Mouse (Mus musculus): ENCODE results near the gene Trim5. TPM values are rescaled to one million over a fixed set of nuclear protein-coding genes. Genes with fewer than 3 reads are reported as not detected.
"Not testable (repeated sequence)": the region's sequence is repeated elsewhere in the genome, so short reads cannot be mapped to it uniquely, and the experiment has no call there.

The Trim5 gene
- polyA plus RNA-seq, 1 experiment from 2014 or later = 0.43 TPM

GRCm38 (mm10) chr7:104291638-104292400, 3.9 kb upstream of the Trim5 start:
- H3K9ac ChIP-seq (ENCODE audit: low read depth, low read length) = no peak overlapping the region
- H3K27me3 ChIP-seq (ENCODE audit: insufficient read depth, low read length) = no peaks in the 10 kb centered on the region
- ATAC-seq (replicated peaks; ENCODE audit: low FRiP score, low read depth) (no peak), DNase-seq (ENCODE audit: low spot score) (no peak)
- H3K4me1 ChIP-seq (replicated peaks; ENCODE audit: insufficient read depth, low read length) = no peaks in the 10 kb centered on the region
- no peak overlapping the region for H3K4me2 ChIP-seq (ENCODE audit: low read length)
- 76% methylated on average over 5 of the region's 5 CpGs for WGBS
- H3K27ac ChIP-seq = no peak overlapping the region
- H3K9me3 ChIP-seq (replicated peaks; ENCODE audit: low read length) = no peaks in the 10 kb centered on the region
- H3K4me3 ChIP-seq (replicated peaks; ENCODE audit: low read depth, low read length) = no peak overlapping the region
- no peaks in the 10 kb centered on the region for H3K36me3 ChIP-seq (ENCODE audit: insufficient read depth, low read length)
- TF ChIP-seq CTCF (IDR thresholded peaks at IDR 0.05; ENCODE audit: low read depth) = no peak

GRCm38 (mm10) chr7:104290641-104291040, 2.7 kb upstream of the Trim5 start:
- Histone ChIP-seq H3K27ac (no peak overlapping the region), H3K27me3 (ENCODE audit: insufficient read depth, low read length) (no peaks in the 10 kb centered on the region), H3K4me3 (replicated peaks; ENCODE audit: low read depth, low read length) (no peak overlapping the region), H3K9ac (ENCODE audit: low read depth, low read length) (no peak overlapping the region), H3K4me2 (ENCODE audit: low read length) (no peak overlapping the region), H3K9me3 (replicated peaks; ENCODE audit: low read length) (no peaks in the 10 kb centered on the region), H3K4me1 (replicated peaks; ENCODE audit: insufficient read depth, low read length) (no peaks in the 10 kb centered on the region), H3K36me3 (ENCODE audit: insufficient read depth, low read length) (no peaks in the 10 kb centered on the region)
- 96% methylated on average over 1 of the region's 1 CpGs for WGBS
- ATAC-seq (replicated peaks; ENCODE audit: low FRiP score, low read depth) = no peak
- TF ChIP-seq CTCF (IDR thresholded peaks at IDR 0.05; ENCODE audit: low read depth) = no peak
- no peak for DNase-seq (ENCODE audit: low spot score)

GRCm38 (mm10) chr7:104279361-104279760, 8.5 kb downstream of the Trim5 start:
- H3K9me3 ChIP-seq (replicated peaks; ENCODE audit: low read length); H3K4me3 ChIP-seq (replicated peaks; ENCODE audit: low read depth, low read length); H3K27ac ChIP-seq; H3K9ac ChIP-seq (ENCODE audit: low read depth, low read length); H3K4me1 ChIP-seq (replicated peaks; ENCODE audit: insufficient read depth, low read length); H3K36me3 ChIP-seq (ENCODE audit: insufficient read depth, low read length); H3K4me2 ChIP-seq (ENCODE audit: low read length); DNase-seq (ENCODE audit: low spot score); ATAC-seq (replicated peaks; ENCODE audit: low FRiP score, low read depth); H3K27me3 ChIP-seq (ENCODE audit: insufficient read depth, low read length): not testable (repeated sequence)
- 65% methylated on average over 3 of the region's 3 CpGs for WGBS

GRCm38 (mm10) chr7:104265335-104265734, 22.6 kb downstream of the Trim5 start:
- not testable (repeated sequence) for ATAC-seq (replicated peaks; ENCODE audit: low FRiP score, low read depth); H3K4me2 ChIP-seq (ENCODE audit: low read length); H3K27me3 ChIP-seq (ENCODE audit: insufficient read depth, low read length); DNase-seq (ENCODE audit: low spot score); H3K36me3 ChIP-seq (ENCODE audit: insufficient read depth, low read length); H3K4me1 ChIP-seq (replicated peaks; ENCODE audit: insufficient read depth, low read length); H3K9me3 ChIP-seq (replicated peaks; ENCODE audit: low read length); H3K9ac ChIP-seq (ENCODE audit: low read depth, low read length); H3K27ac ChIP-seq; H3K4me3 ChIP-seq (replicated peaks; ENCODE audit: low read depth, low read length)
- 89% methylated on average over 1 of the region's 5 CpGs for WGBS

GRCm38 (mm10) chr7:104260380-104260779, 27.5 kb downstream of the Trim5 start:
- ATAC-seq (replicated peaks; ENCODE audit: low FRiP score, low read depth); H3K27me3 ChIP-seq (ENCODE audit: insufficient read depth, low read length); H3K36me3 ChIP-seq (ENCODE audit: insufficient read depth, low read length); DNase-seq (ENCODE audit: low spot score); H3K9ac ChIP-seq (ENCODE audit: low read depth, low read length); H3K9me3 ChIP-seq (replicated peaks; ENCODE audit: low read length); H3K4me3 ChIP-seq (replicated peaks; ENCODE audit: low read depth, low read length); H3K27ac ChIP-seq; H3K4me1 ChIP-seq (replicated peaks; ENCODE audit: insufficient read depth, low read length); H3K4me2 ChIP-seq (ENCODE audit: low read length): not testable (repeated sequence)
- WGBS = 86% methylated on average over 4 of the region's 4 CpGs

GRCm38 (mm10) chr7:104244287-104245181, 43.4 kb downstream of the Trim5 start, which contains the start of gene Trim34a:
Gene Trim34a (plus strand): TSS chr7:104244457.
- H3K9me3 ChIP-seq (replicated peaks; ENCODE audit: low read length) = no peaks in the 10 kb centered on the region
- DNase-seq (ENCODE audit: low spot score) (peak; percentile 95), ATAC-seq (replicated peaks; ENCODE audit: low FRiP score, low read depth) (peak; percentile 89)
- H3K9ac ChIP-seq (ENCODE audit: low read depth, low read length) = peak within 1 kb of the TSS; percentile 59
- peak within 1 kb of the TSS; percentile 64 for H3K4me2 ChIP-seq (ENCODE audit: low read length)
- no peaks in the 10 kb centered on the region for H3K36me3 ChIP-seq (ENCODE audit: insufficient read depth, low read length)
- TF ChIP-seq CTCF (IDR thresholded peaks at IDR 0.05; ENCODE audit: low read depth) = peak; percentile 85
- H3K27me3 ChIP-seq (ENCODE audit: insufficient read depth, low read length) = no peaks in the 10 kb centered on the region
- no peaks in the 10 kb centered on the region for H3K4me1 ChIP-seq (replicated peaks; ENCODE audit: insufficient read depth, low read length)
- peak within 1 kb of the TSS; percentile 77 for H3K27ac ChIP-seq
- WGBS = 5% methylated on average over 13 of the region's 13 CpGs
- H3K4me3 ChIP-seq (replicated peaks; ENCODE audit: low read depth, low read length) = peak within 1 kb of the TSS; percentile 58

Data from kidney, postnatal 0 days (tissue).